Mouse (Mus musculus) CH12.LX (cell line): Measurements from ENCODE around the gene Trim9. TPM values are rescaled to one million over a fixed set of nuclear protein-coding genes. Genes with fewer than 3 reads are reported as not detected.

Source experiments
- DNase-seq: peaks from one replicate; pipeline ENCODE4 v3.0.0-alpha.2; 2013; ENCODE audit errors: extremely low read depth
- H3K27ac ChIP-seq: 2 replicates; pipeline ENCODE4 v1.5.1; 2012; ENCODE audit warnings: low read depth, mild to moderate bottlenecking, control low read depth, moderate library complexity; ENCODE audit not compliant: insufficient read depth
- H3K27me3 ChIP-seq: replicated peaks from 2 replicates; pipeline ENCODE3; 2012; ENCODE audit warnings: inconsistent platforms
- H3K36me3 ChIP-seq, 2 experiments: replicated peaks in 1 of 2; 2 replicates each; pipeline versions ENCODE3 to v1.6.1; 2012; ENCODE audit warnings: inconsistent platforms in 1 of 2, low read length in 1 of 2, mild to moderate bottlenecking in 1 of 2, mixed read lengths in 1 of 2, moderate library complexity in 1 of 2; ENCODE audit not compliant: control insufficient read depth in 1 of 2, insufficient read depth in 1 of 2
- H3K4me1 ChIP-seq, 2 experiments: 2 replicates each; pipeline ENCODE4 v1.6.1; 2012; ENCODE audit warnings: inconsistent platforms in 1 of 2, moderate library complexity in 1 of 2; ENCODE audit not compliant: insufficient read depth in 2 of 2, control insufficient read depth in 1 of 2
- H3K4me2 ChIP-seq: 2 replicates; pipeline ENCODE4 v1.6.1; 2012; ENCODE audit warnings: low read depth, mild to moderate bottlenecking, control low read depth; ENCODE audit not compliant: poor library complexity, insufficient read depth, severe bottlenecking
- H3K4me3 ChIP-seq, 3 experiments: fragments of 150-350 bp in 1 of 3; sonication (generic) in 1 of 3; replicated peaks in 1 of 3; 2 replicates each; pipeline versions ENCODE3 to v1.5.1; 2011 to 2012; ENCODE audit warnings: low read depth in 2 of 3, low read length in 2 of 3, mild to moderate bottlenecking in 2 of 3, moderate library complexity in 2 of 3, control low read depth in 1 of 3, improper control_type of control experiment in 1 of 3, inconsistent platforms in 1 of 3, mixed read lengths in 1 of 3; ENCODE audit not compliant: poor library complexity in 1 of 3
- H3K79me2 ChIP-seq: replicated peaks from 2 replicates; pipeline ENCODE4 v1.6.1; 2012; ENCODE audit warnings: mild to moderate bottlenecking, moderate library complexity; ENCODE audit not compliant: control insufficient read depth, poor library complexity, insufficient read depth, severe bottlenecking; ENCODE audit errors: extremely low read depth
- H3K9ac ChIP-seq: 2 replicates; pipeline ENCODE4 v1.6.1; 2012; ENCODE audit warnings: low read depth, mild to moderate bottlenecking, control low read depth, moderate library complexity; ENCODE audit not compliant: insufficient read depth
- H3K9me3 ChIP-seq: replicated peaks from 2 replicates; pipeline ENCODE3; 2012; ENCODE audit warnings: low read length, inconsistent platforms, mixed read lengths
- CHD1 ChIP-seq: IDR thresholded peaks from 2 replicates; pipeline ENCODE4 v1.6.1; 2012; ENCODE audit warnings: low read depth, low read length, improper control_type of control experiment, inconsistent platforms
- CHD2 ChIP-seq: IDR thresholded peaks from 2 replicates; pipeline ENCODE4 v1.6.1; 2011; ENCODE audit warnings: low read length, improper control_type of control experiment
- CTCF ChIP-seq, 2 experiments: IDR thresholded peaks in 1 of 2; conservative IDR thresholded peaks in 1 of 2; 2 replicates each; pipeline ENCODE4 v1.5.1; 2011 to 2012; ENCODE audit warnings: low read depth in 2 of 2, low read length in 2 of 2, improper control_type of control experiment in 1 of 2, inconsistent platforms in 1 of 2, mild to moderate bottlenecking in 1 of 2, moderate library complexity in 1 of 2
- E2F4 ChIP-seq: IDR thresholded peaks from 2 replicates; pipeline ENCODE4 v1.6.1; 2011; ENCODE audit warnings: low read depth, low read length, improper control_type of control experiment; ENCODE audit not compliant: insufficient replicate concordance
- ELF1 ChIP-seq: IDR thresholded peaks from 2 replicates; pipeline ENCODE4 v1.6.1; 2014; ENCODE audit warnings: low read depth, mild to moderate bottlenecking, inconsistent platforms, low read length, improper control_type of control experiment
- EP300 ChIP-seq: IDR thresholded peaks from 2 replicates; pipeline ENCODE4 v1.6.1; 2011; ENCODE audit warnings: low read length, improper control_type of control experiment
- ETS1 ChIP-seq: conservative IDR thresholded peaks from 2 replicates; pipeline ENCODE4 v1.6.1; 2012; ENCODE audit warnings: low read depth, mild to moderate bottlenecking, inconsistent platforms, low read length, improper control_type of control experiment, moderate library complexity
- GABPA ChIP-seq: IDR thresholded peaks from 2 replicates; pipeline ENCODE4 v1.6.1; 2012; ENCODE audit warnings: low read depth, low read length, improper control_type of control experiment, inconsistent platforms; ENCODE audit not compliant: insufficient replicate concordance
- HCFC1 ChIP-seq: IDR thresholded peaks from 2 replicates; pipeline ENCODE4 v1.6.1; 2012; ENCODE audit warnings: low read depth, mild to moderate bottlenecking, inconsistent platforms, low read length, improper control_type of control experiment
- JUN ChIP-seq: IDR thresholded peaks from 2 replicates; pipeline ENCODE4 v1.6.1; 2011; ENCODE audit warnings: low read depth, mild to moderate bottlenecking, low read length, improper control_type of control experiment, moderate library complexity; ENCODE audit not compliant: insufficient read depth
- JUND ChIP-seq: conservative IDR thresholded peaks from 2 replicates; pipeline ENCODE4 v1.6.1; 2011; ENCODE audit warnings: low read depth, low read length, improper control_type of control experiment
- KAT2A ChIP-seq: IDR thresholded peaks from 2 replicates; pipeline ENCODE4 v1.6.1; 2012; ENCODE audit warnings: low read length, improper control_type of control experiment, inconsistent platforms; ENCODE audit not compliant: insufficient replicate concordance
- MAX ChIP-seq: IDR thresholded peaks from 2 replicates; pipeline ENCODE4 v1.6.1; 2011; ENCODE audit warnings: low read length, improper control_type of control experiment
- MAZ ChIP-seq: IDR thresholded peaks from 2 replicates; pipeline ENCODE4 v1.6.1; 2012; ENCODE audit warnings: low read depth, mild to moderate bottlenecking, inconsistent platforms, low read length, improper control_type of control experiment, moderate library complexity
- MEF2A ChIP-seq: IDR thresholded peaks from 2 replicates; pipeline ENCODE4 v1.6.1; 2014; ENCODE audit warnings: low read depth, mild to moderate bottlenecking, inconsistent platforms, low read length, improper control_type of control experiment, borderline replicate concordance
- MXI1 ChIP-seq: IDR thresholded peaks from 2 replicates; pipeline ENCODE4 v1.6.1; 2011; ENCODE audit warnings: mild to moderate bottlenecking, low read depth, low read length, improper control_type of control experiment
- NRF1 ChIP-seq: IDR thresholded peaks from 2 replicates; pipeline ENCODE4 v1.6.1; 2014; ENCODE audit warnings: low read depth, mild to moderate bottlenecking, inconsistent platforms, low read length, improper control_type of control experiment, moderate library complexity
- POLR2A ChIP-seq: IDR thresholded peaks from 2 replicates; pipeline ENCODE4 v1.6.1; 2011; ENCODE audit warnings: low read depth, mild to moderate bottlenecking, improper control_type of control experiment, low read length
- RAD21 ChIP-seq: IDR thresholded peaks from 2 replicates; pipeline ENCODE4 v1.6.1; 2011; ENCODE audit warnings: low read depth, mild to moderate bottlenecking, low read length, improper control_type of control experiment, moderate library complexity
- SIN3A ChIP-seq: IDR thresholded peaks from 2 replicates; pipeline ENCODE4 v1.6.1; 2012; ENCODE audit warnings: low read length, improper control_type of control experiment, inconsistent platforms
- SMC3 ChIP-seq: IDR thresholded peaks from 2 replicates; pipeline ENCODE4 v1.6.1; 2011; ENCODE audit warnings: low read depth, low read length, improper control_type of control experiment
- TBP ChIP-seq: conservative IDR thresholded peaks from 2 replicates; pipeline ENCODE4 v1.6.1; 2011; ENCODE audit warnings: low read depth, low read length, improper control_type of control experiment
- USF1 ChIP-seq: IDR thresholded peaks from 2 replicates; pipeline ENCODE4 v1.6.1; 2014; ENCODE audit warnings: low read depth, mild to moderate bottlenecking, inconsistent platforms, low read length, improper control_type of control experiment
- ZC3H11A ChIP-seq: IDR thresholded peaks from 2 replicates; pipeline ENCODE4 v1.6.1; 2012; ENCODE audit warnings: low read depth, mild to moderate bottlenecking, inconsistent platforms, low read length, improper control_type of control experiment
- ZKSCAN1 ChIP-seq: IDR thresholded peaks from 2 replicates; pipeline ENCODE4 v1.6.1; 2012; ENCODE audit warnings: low read depth, inconsistent platforms, low read length, improper control_type of control experiment, borderline replicate concordance
- ZMIZ1 ChIP-seq: IDR thresholded peaks from 2 replicates; pipeline ENCODE4 v1.6.1; 2012; ENCODE audit warnings: low read depth, mild to moderate bottlenecking, inconsistent platforms, low read length, improper control_type of control experiment
- dilution Hi-C: fragments of 300-500 bp; cut with MboI; formaldehyde crosslinking; loops from 2 replicates; pipeline ENCODE4 v1.14.3; 2020; ENCODE audit warnings: low sequenced_read_pairs; ENCODE audit not compliant: extremely low pct_unique_long_range_greater_than_20kb, extremely low pct_ligation_motif_present
- in situ Hi-C: fragments of 300-500 bp; cut with MboI; formaldehyde crosslinking; loops from 3 replicates; pipeline ENCODE4 v1.14.3; 2019; ENCODE audit warnings: low sequenced_read_pairs, low pct_ligation_motif_present, low pct_unique_long_range_greater_than_20kb, mixed read lengths
- polyA plus RNA-seq: library from polyadenylated mRNA; unstranded; fragments of >175 nt; gene quantifications from 2 replicates; pipeline ENCODE4 v1.2.1, GENCODE M21; 2012; ENCODE audit warnings: low read depth; ENCODE audit not compliant: insufficient read length
- total RNA-seq, 2 experiments: library from RNA; depleted of rRNA; stranded (reverse); fragments of 300-350 nt in 1 of 2; fragments of >200 nt in 1 of 2; gene quantifications; 2 replicates each; pipeline ENCODE4 v1.2.3; 2012 to 2014

Trim9 gene
- total and polyA plus RNA-seq, 3 experiments: 0.07 TPM; not detected in 2

GRCm38 (mm10) chr12:70213601-70214000 is 133.8 kb downstream of the Trim9 start:
- Histone ChIP-seq H3K4me2 (no peak overlapping the region), H3K9ac (no peak overlapping the region), H3K4me3 (no peak overlapping the region), H3K27me3 (no peaks in the 10 kb centered on the region), H3K9me3 (no peaks in the 10 kb centered on the region), H3K36me3 (no peaks in the 10 kb centered on the region), H3K27ac (no peak overlapping the region), H3K4me1 (peaks cover 0 to 3% of the 10 kb centered on the region in 2 experiments; a peak in 1 of 4 replicates), H3K79me2 (no peaks in the 10 kb centered on the region)
- TF ChIP-seq CHD2: no peak
- DNase-seq: no peak
- in situ Hi-C loops: no loop called here
- dilution Hi-C loops: no loop called here

- in situ Hi-C loops (no loop called here), dilution Hi-C loops (no loop called here)
- Histone ChIP-seq H3K9ac (no peak overlapping the region), H3K9me3 (no peaks in the 10 kb centered on the region), H3K36me3 (no peaks in the 10 kb centered on the region), H3K79me2 (no peaks in the 10 kb centered on the region), H3K4me1 (peaks cover 0 to 3% of the 10 kb centered on the region in 2 experiments; a peak in 1 of 4 replicates), H3K27me3 (no peaks in the 10 kb centered on the region), H3K27ac (no peak overlapping the region), H3K4me3 (no peak overlapping the region), H3K4me2 (no peak overlapping the region)
- no peak for DNase-seq
- TF ChIP-seq MAZ (no peak), SIN3A (no peak), GABPA (no peak), ETS1 (no peak), KAT2A (no peak), MEF2A (no peak), MXI1 (no peak), ZMIZ1 (no peak), USF1 (no peak), CHD1 (no peak), EP300 (no peak), JUND (no peak)
These were observed 134.9 kb downstream of the Trim9 start for GRCm38 (mm10) chr12:70212501-70212900.

GRCm38 (mm10) chr12:70208214-70208613 is 139.2 kb downstream of the Trim9 start:
- in situ Hi-C loops (no loop called here), dilution Hi-C loops (no loop called here)
- Histone ChIP-seq H3K4me3 (no peak overlapping the region), H3K4me2 (no peak overlapping the region), H3K27ac (no peak overlapping the region), H3K4me1 (no peaks in the 10 kb centered on the region), H3K9ac (no peak overlapping the region), H3K9me3 (no peaks in the 10 kb centered on the region), H3K27me3 (no peaks in the 10 kb centered on the region), H3K79me2 (no peaks in the 10 kb centered on the region), H3K36me3 (no peaks in the 10 kb centered on the region)
- no peak for DNase-seq
- no peak for TF ChIP-seq MEF2A
- no peak for TF ChIP-seq GABPA
- TF ChIP-seq SIN3A: no peak
- no peak for TF ChIP-seq MAX
- no peak for TF ChIP-seq EP300
- TF ChIP-seq TBP: no peak
- TF ChIP-seq ELF1: no peak
- TF ChIP-seq SMC3: no peak
- no peak for TF ChIP-seq JUN
- TF ChIP-seq RAD21: no peak
- no peak for TF ChIP-seq ZKSCAN1
- TF ChIP-seq POLR2A: no peak
- TF ChIP-seq ZMIZ1: no peak
- no peak for TF ChIP-seq ZC3H11A
- TF ChIP-seq HCFC1: no peak
- no peak for TF ChIP-seq NRF1
- no peak for TF ChIP-seq CTCF (conservative IDR thresholded peaks at IDR 0.05 in 1 of 2, IDR thresholded peaks at IDR 0.05 in 1 of 2; ENCODE audit: low read depth in 2 of 2, low read length in 2 of 2)
- no peak for TF ChIP-seq E2F4
